Mouse (Mus musculus) megakaryocyte, embryonic 14.5 days (primary cell): ENCODE results near the gene Mroh7. TPM values are rescaled to one million over a fixed set of nuclear protein-coding genes. Genes with fewer than 3 reads are reported as not detected.
"Not testable (repeated sequence)": the region's sequence is repeated elsewhere in the genome, so short reads cannot be mapped to it uniquely, and the experiment has no call there.

ENCODE experiments used
- H3K27me3 ChIP-seq: replicated peaks from 2 replicates; pipeline ENCODE3; 2012; ENCODE audit warnings: inconsistent platforms
- H3K36me3 ChIP-seq: replicated peaks from 2 replicates; pipeline ENCODE3; 2012; ENCODE audit warnings: low read length, inconsistent platforms, mixed read lengths
- H3K4me1 ChIP-seq: 2 replicates; pipeline ENCODE4 v1.6.1; 2012; ENCODE audit warnings: inconsistent platforms
- H3K4me3 ChIP-seq: replicated peaks from 2 replicates; pipeline ENCODE3; 2012; ENCODE audit warnings: moderate library complexity, mild to moderate bottlenecking, inconsistent platforms
- H3K9me3 ChIP-seq: 2 replicates; pipeline ENCODE4 v1.6.1; 2012; ENCODE audit warnings: inconsistent platforms
- FLI1 ChIP-seq: IDR thresholded peaks from 2 replicates; pipeline ENCODE4 v1.6.1; 2012; ENCODE audit warnings: low read length, inconsistent platforms, mixed read lengths
- GATA1 ChIP-seq: IDR thresholded peaks from 3 replicates; pipeline ENCODE4 v1.6.1; 2012; ENCODE audit warnings: mixed read lengths, low read length, inconsistent platforms, borderline replicate concordance
- polyA plus RNA-seq: library from polyadenylated mRNA; stranded (reverse); fragments of >175 nt; gene quantifications from 2 replicates; pipeline ENCODE4 v1.2.3, GENCODE M21; 2012; ENCODE audit warnings: low replicate concordance; ENCODE audit not compliant: insufficient read depth

Gene Mroh7
- polyA plus RNA-seq, 1 experiment, result not detected

DNA sequence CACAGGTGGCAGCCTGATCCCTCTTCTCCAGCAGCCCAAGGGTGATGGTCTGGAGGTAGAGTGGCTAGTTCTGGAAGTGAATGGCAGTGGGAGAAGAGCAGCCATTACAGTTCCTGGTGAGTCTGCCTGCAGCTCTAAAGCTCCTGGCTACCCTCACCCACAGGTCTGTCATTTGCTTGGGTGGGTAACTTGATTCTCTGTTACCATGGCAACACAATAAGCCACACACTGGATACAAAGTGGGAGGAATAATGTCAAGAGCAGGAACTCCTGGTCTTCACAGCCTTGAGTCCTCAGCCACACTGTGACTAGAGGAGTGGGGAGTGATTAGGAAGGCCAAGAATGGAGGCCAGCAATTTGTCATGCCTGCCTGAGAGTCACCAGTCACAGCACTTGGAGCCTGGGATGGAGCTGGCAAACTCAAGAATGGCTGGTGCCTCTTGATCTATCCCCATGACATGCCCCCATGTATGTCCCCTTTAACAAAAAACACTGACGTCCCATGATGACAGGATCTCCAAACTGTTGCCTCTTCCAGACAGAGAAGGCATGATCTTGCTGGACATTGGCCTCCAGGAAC is 16.4 kb upstream of the Mroh7 start:
- peaks cover 29% of the 10 kb centered on the region for H3K4me1 ChIP-seq
- TF ChIP-seq FLI1 (no peak), GATA1 (no peak)
- H3K9me3 ChIP-seq, result no peaks in the 10 kb centered on the region
- no peak overlapping the region for H3K4me3 ChIP-seq
- H3K36me3 ChIP-seq, result peaks cover 40% of the 10 kb centered on the region
- peaks cover 23% of the 10 kb centered on the region for H3K27me3 ChIP-seq

DNA sequence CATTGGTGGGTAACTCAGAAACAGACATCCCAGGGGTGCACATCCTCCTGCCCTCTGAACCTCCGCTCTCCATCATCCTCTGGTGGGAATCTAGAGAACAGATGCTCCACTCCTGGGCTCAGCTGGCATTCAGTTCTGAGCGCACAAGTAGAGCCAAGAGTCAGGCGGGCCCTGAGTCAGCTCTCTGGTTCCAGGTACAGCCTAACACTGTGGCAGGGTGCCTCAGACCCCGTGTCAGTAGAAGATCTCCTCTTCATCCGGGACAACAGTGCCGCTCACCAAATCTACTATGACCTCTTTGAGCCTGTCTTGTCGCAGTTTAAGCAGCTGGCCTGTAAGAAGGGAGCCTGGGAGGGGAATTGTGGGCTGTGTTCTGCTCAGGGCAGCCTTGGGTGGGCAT is 15.1 kb upstream of the Mroh7 start:
- Histone ChIP-seq H3K36me3 (peaks cover 34% of the 10 kb centered on the region), H3K9me3 (no peaks in the 10 kb centered on the region)
- TF ChIP-seq FLI1, result no peak
- TF ChIP-seq GATA1, result no peak

DNA sequence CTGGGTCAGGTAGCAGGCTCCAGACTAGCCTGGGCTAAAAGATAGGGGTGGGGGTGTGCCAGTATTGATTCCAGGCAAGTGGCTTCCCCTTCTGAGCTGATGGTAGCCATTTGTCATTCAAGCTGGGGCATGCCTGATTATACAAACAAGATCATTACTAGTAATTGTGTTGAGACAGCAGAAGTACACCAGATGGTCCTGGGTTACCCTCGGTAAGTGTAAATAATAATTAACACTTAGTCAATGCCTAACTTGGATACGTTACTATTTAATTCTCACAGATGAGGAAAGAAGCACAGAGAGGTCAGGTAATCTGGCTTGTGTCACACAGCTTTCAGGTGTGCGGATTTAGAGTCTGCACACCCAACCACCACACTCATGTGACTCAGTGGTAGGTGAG is 7.2 kb upstream of the Mroh7 start:
- Histone ChIP-seq H3K27me3 (peaks cover 38% of the 10 kb centered on the region), H3K4me3 (no peak overlapping the region), H3K36me3 (no peaks in the 10 kb centered on the region), H3K9me3 (no peaks in the 10 kb centered on the region), H3K4me1 (peaks cover 23% of the 10 kb centered on the region)
- TF ChIP-seq GATA1 (no peak), FLI1 (no peak)

More for the DNA sequence above, 15.1 kb upstream of the Mroh7 start:
- Histone ChIP-seq H3K4me3 (no peak overlapping the region), H3K4me1 (peaks cover 28% of the 10 kb centered on the region), H3K27me3 (peaks cover 23% of the 10 kb centered on the region)

DNA sequence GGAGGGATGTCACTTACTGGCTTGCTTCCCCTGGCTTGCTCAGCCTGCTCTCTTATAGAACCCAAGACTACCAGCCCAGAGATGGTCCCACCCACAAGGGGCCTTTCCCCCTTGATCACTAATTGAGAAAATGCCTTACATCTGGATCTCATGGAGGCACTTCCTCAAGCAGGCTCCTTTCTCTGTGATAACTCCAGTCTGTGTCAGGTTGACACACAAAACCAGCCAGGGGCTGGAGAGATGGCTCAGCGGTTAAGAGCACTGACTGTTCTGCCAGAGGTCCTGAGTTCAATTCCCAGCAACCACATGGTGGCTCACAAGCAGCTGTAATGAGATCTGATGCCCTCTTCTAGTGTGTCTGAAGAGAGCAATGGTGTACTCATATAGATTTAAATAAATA is 6.2 kb upstream of the Mroh7 start:
- not testable (repeated sequence) for H3K9me3 ChIP-seq, H3K4me3 ChIP-seq, H3K36me3 ChIP-seq
- H3K4me1 ChIP-seq, result peaks cover 16% of the 10 kb centered on the region
- peaks cover 43% of the 10 kb centered on the region for H3K27me3 ChIP-seq

DNA sequence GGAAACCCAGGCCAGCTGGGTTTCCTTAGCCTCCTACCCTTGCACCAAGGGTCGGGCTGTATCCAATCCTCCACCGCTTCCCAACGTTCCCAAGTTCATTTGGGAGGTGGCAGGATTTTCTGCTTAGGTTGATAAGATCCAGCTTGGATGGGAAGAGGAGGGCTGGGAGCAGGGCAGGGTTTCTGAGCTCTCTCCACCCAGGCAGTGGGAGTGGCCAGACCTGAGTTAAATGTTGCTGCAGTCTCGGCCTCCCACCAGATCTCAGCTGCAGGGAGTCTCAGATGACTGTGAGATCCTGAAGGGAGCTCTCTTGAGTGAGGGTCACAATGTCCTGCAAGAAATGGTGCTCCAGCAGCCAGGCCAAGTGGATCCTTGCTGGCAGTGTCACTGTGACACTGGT is 2.9 kb upstream of the Mroh7 start, which contains the start of gene Fam151a:
Gene Fam151a, plus strand, starts transcription at position 254 of the 400 bp plus-strand sequence.
- peaks cover 16% of the 10 kb centered on the region for H3K4me1 ChIP-seq
- no peaks in the 10 kb centered on the region for H3K9me3 ChIP-seq
- H3K27me3 ChIP-seq, result peaks cover 61% of the 10 kb centered on the region
- H3K36me3 ChIP-seq, result no peaks in the 10 kb centered on the region
- TF ChIP-seq GATA1 (no peak), FLI1 (no peak)
- H3K4me3 ChIP-seq, result no peak within 1 kb of the TSS

DNA sequence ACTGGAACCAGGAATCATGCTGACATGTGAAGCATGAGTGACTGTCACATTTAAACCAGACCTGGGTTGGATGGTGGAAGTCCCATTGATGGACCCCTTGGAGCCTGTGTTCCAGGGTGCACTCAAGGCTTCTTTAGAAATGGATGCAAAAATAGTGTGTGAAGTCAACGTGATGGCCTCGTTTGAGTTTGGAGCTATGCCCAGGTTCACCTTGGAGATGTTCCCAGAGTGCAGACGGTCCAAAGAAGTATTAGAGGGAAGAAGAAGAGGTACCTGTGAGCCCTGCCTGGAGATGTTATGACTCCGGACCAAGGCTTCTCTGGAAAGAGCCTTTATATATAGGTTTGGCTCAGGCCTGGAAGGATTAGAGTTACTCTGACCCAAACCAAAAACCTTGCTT is 10.1 kb downstream of the Mroh7 start:
- Histone ChIP-seq H3K36me3 (no peaks in the 10 kb centered on the region), H3K4me1 (peaks cover 17% of the 10 kb centered on the region)

DNA sequence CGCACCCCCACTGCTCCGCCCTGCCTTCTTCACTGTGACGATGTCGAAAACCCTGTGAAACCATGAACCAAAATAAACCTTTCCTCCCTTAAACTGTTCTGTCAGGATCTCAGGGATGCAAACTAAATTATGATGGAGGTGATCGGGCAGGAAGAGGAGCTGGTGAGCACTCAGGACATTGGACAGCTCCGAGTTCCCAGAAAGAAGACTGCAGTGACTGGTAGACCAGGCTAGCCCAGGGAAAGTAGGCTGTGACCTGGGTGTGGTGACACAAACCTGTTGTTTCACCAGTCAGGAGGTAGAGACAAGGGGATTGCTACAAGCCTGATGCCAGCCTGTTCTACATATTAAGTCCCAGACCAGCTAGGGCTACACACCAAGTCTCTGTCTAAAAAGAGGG is 17.1 kb downstream of the Mroh7 start:
- no peak overlapping the region for H3K4me3 ChIP-seq
- TF ChIP-seq GATA1 (no peak), FLI1 (no peak)
- peaks cover 16% of the 10 kb centered on the region for H3K4me1 ChIP-seq
- H3K36me3 ChIP-seq, result no peaks in the 10 kb centered on the region
- peaks cover 10% of the 10 kb centered on the region; the same call in 1 of the 2 replicates for H3K9me3 ChIP-seq
- peaks cover 68% of the 10 kb centered on the region for H3K27me3 ChIP-seq

More for the DNA sequence above, 10.1 kb downstream of the Mroh7 start:
- no peak for TF ChIP-seq GATA1
- Histone ChIP-seq H3K27me3 (peaks cover 42% of the 10 kb centered on the region), H3K9me3 (no peaks in the 10 kb centered on the region), H3K4me3 (no peak overlapping the region)

DNA sequence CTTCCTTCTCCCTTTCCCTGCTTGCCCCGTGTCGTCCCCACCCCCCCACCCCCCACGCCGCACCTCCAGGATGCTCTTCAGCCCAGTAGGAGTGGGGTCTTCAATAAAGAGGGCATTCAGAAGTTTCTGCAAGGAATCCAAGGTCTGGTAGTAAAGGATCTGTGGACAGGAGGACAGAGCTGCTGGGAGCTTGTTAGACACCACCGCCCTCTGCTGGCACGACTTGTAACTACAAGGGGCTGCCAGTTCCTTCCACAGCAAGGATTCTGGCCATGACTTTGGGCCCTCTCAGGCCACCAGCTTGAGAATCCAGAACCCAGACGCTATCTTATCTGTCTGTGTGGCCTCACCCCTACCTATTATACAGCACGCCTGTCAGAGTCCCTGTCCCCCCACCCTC is 22.3 kb downstream of the Mroh7 start:
- H3K4me3 ChIP-seq, result peak overlapping the region; percentile 82
- peaks cover 7% of the 10 kb centered on the region; the same call in 1 of the 2 replicates for H3K9me3 ChIP-seq
- no peak for TF ChIP-seq FLI1
- TF ChIP-seq GATA1, result no peak
- H3K36me3 ChIP-seq, result no peaks in the 10 kb centered on the region
- H3K4me1 ChIP-seq, result peaks cover 35% of the 10 kb centered on the region
- peaks cover 66% of the 10 kb centered on the region for H3K27me3 ChIP-seq

DNA sequence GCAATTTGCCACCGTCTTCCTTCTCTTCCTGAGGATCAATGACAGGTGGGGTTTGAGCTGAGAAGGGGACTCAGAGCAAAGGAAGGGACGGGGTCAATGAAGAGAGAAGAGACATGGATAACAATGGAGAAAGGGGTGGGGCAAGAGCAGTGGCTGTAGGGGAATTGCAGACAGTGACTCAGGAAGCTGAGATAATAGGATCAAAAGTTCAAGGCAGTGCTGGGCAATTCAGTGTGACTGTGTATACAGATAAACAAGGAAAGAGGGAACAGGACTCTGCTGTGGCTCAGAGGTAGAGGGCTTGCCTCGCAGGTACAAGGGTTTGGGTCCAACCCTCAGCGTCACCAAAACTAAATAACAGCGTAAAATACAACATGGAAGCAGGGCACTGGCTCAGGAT is 22.8 kb downstream of the Mroh7 start:
- Histone ChIP-seq H3K27me3 (peaks cover 64% of the 10 kb centered on the region), H3K36me3 (no peaks in the 10 kb centered on the region), H3K4me3 (peak overlapping the region; percentile 82), H3K4me1 (peaks cover 37% of the 10 kb centered on the region), H3K9me3 (0 out of 2 replicates have a peak, but pooled peaks cover 5% of the 10 kb centered on the region)
- no peak for TF ChIP-seq FLI1
- TF ChIP-seq GATA1, result no peak

DNA sequence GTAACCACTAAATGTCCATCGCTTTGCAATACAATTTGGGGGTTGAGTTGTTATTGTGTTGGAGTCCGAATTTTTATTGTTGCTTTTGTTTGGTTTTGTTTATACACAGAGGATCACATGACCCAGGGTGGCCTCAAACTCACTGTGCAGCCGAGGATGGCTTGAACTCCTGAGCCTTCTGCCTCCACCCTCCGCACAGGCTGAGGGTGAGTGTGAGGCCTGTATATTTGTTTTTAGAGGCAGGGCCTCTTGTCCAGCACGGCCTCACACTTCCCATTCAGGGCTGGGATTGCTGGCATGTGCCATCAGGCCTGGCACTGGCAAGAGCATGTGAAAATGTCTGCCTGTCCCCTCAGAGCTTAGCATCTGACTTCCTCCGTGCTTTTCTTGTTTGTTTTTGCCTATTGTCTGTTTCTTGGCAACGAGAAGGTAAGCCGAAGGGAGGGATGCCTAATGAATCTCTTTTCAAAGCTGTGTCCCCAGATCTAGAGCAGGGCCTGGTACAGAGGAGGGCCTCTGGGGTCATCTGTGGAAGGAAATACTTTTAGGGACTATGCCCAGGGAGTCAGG is 25.5 kb downstream of the Mroh7 start:
- H3K4me3 ChIP-seq, result no peak overlapping the region
- H3K9me3 ChIP-seq, result no peaks in the 10 kb centered on the region
- no peaks in the 10 kb centered on the region for H3K36me3 ChIP-seq
- H3K4me1 ChIP-seq, result peaks cover 44% of the 10 kb centered on the region
- H3K27me3 ChIP-seq, result peaks cover 68% of the 10 kb centered on the region
- TF ChIP-seq GATA1, result no peak
- TF ChIP-seq FLI1, result no peak
